Mouse (Mus musculus) kidney, adult 2 months (tissue): Measurements from ENCODE around the gene Smim14.

ENCODE experiments used
- CTCF ChIP-seq: fragments of 200-500 bp; conservative IDR thresholded peaks from 2 replicates; pipeline ENCODE4 v1.5.1; 2011; ENCODE audit warnings: low read depth, mild to moderate bottlenecking, control low read depth, low read length, moderate library complexity, mixed read lengths; ENCODE audit not compliant: insufficient read depth, insufficient read length
- POLR2A ChIP-seq: fragments of 200-500 bp; IDR thresholded peaks from one replicate; pipeline ENCODE4 v1.6.1; 2011; ENCODE audit warnings: low read depth, low read length, control low read depth

- TF ChIP-seq CTCF (0 out of 2 replicates have a peak, but pooled peaks have one; percentile 3), POLR2A (no peak)
These were observed 44.9 kb downstream of the Smim14 start for GRCm38 (mm10) chr5:65491767-65492715.
